Mouse (Mus musculus) C3H10T1/2 (cell line): ENCODE results near the gene Vmn1r68. TPM values are rescaled to one million over a fixed set of nuclear protein-coding genes. Genes with fewer than 3 reads are reported as not detected.

Source experiments
- polyA plus RNA-seq, 2 experiments: library from polyadenylated mRNA; unstranded; fragments of >200 nt; fragmentation: generic; extraction: Trizol; gene quantifications; one replicate each; pipeline ENCODE4 v1.2.1; 2012; ENCODE audit warnings: missing spikeins in 2 of 2

Gene Vmn1r68
- polyA plus RNA-seq, result not detected

DNA sequence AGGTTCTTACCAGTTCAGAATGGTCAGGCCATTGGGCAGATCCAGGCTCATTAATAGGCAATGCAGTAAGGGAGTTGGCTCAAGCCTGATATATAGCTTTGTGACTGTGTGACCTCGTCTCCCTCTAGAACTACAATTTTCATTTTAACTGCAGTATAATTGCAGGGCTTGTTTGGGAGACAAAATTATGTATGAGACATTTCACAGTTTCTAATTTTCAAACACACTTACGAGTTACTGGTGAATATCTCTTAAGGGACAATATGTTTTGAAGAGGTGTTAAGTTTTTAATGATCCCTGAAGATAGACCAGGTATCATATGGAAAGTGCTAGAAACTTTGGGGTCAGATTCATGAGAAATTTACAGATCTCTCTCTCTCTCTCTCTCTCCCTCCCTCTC lies at the start of gene Vmn1r68:
Vmn1r68 (minus strand) TSS at position 101 of the 400 bp plus-strand sequence.

DNA sequence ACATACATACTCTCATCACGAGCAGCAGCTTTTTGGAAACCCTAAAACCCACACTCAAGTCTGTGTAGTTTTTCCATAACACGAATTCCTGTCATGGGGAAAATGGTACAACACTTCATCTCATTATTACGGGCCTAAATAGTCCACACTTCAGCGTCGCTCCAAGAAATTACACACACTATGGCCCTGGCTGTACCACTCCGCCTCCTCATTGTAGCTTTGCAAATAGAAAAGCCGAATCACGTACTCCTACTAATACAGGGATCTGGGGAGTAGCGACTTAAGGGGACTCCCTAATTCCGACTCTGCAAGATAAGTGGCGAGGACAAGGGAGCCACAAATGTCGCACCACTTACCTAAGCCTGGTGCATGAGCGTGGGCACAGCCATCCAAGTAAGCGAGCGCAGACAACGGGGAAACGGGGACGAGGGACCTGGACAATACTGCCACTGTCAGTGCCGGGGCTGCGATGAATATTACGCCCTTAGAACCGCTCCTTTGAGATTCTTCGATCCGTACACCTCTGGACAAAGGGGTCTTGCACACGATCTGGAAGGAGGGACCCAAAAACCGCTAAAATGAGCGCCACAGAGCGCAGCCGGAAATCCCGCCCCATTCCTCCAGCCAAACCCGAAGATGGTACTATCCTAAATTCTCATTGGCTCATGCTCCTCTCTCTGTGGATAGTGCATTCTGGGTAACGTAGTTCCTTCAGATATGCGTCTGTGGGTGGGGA lies 63.3 kb downstream of the Vmn1r68 start, which contains the start of gene Zik1:
Zik1 (minus strand) TSS at position 609 of the 736 bp plus-strand sequence.

Other genes with a start within 250 kb of the Vmn1r68 start
- not detected for gene Vmn1r67, start 115.2 kb downstream of the Vmn1r68 start, polyA plus RNA-seq
- under 1 TPM; 0.08 to 0.51 TPM for gene Zik1, start 63.1 kb downstream of the Vmn1r68 start, polyA plus RNA-seq
- gene Vmn1r69, start 55.2 kb upstream of the Vmn1r68 start, polyA plus RNA-seq, result not detected
- not detected for gene Vmn1r70, start 73.0 kb upstream of the Vmn1r68 start, polyA plus RNA-seq
- not detected for gene Nlrp4b, start 129.3 kb upstream of the Vmn1r68 start, polyA plus RNA-seq
- gene Vmn1r71, start 195.9 kb upstream of the Vmn1r68 start, polyA plus RNA-seq, result not detected